Mouse (Mus musculus) testis, adult 2 months (tissue): ENCODE measurements around the gene Rffl. TPM values are rescaled to one million over a fixed set of nuclear protein-coding genes. Genes with fewer than 3 reads are reported as not detected.
A peak's percentile ranks its signal among the peaks of the same experiment; 100 is the strongest.

Experiments used
- H3K27ac ChIP-seq: fragments of 200-500 bp; 2 replicates; pipeline ENCODE4 v1.5.1; 2012; ENCODE audit warnings: low read depth, low read length; ENCODE audit not compliant: control insufficient read depth, insufficient read depth
- H3K27me3 ChIP-seq: fragments of 200-500 bp; 2 replicates; pipeline ENCODE4 v1.6.1; 2012; ENCODE audit warnings: mild to moderate bottlenecking, low read length, moderate library complexity; ENCODE audit not compliant: control insufficient read depth, insufficient read depth
- H3K36me3 ChIP-seq: fragments of 200-500 bp; 2 replicates; pipeline ENCODE4 v1.6.1; 2012; ENCODE audit warnings: mild to moderate bottlenecking, low read length; ENCODE audit not compliant: control insufficient read depth, insufficient read depth
- H3K4me1 ChIP-seq: fragments of 200-500 bp; 2 replicates; pipeline ENCODE4 v1.6.1; 2012; ENCODE audit warnings: low read length; ENCODE audit not compliant: control insufficient read depth, insufficient read depth
- H3K4me3 ChIP-seq: fragments of 200-500 bp; 2 replicates; pipeline ENCODE4 v1.5.1; 2012; ENCODE audit warnings: low read depth, mild to moderate bottlenecking, low read length, moderate library complexity, mixed read lengths; ENCODE audit not compliant: control insufficient read depth
- CTCF ChIP-seq: fragments of 200-500 bp; IDR thresholded peaks from 2 replicates; pipeline ENCODE4 v1.5.1; 2012; ENCODE audit warnings: low read depth, mild to moderate bottlenecking, inconsistent platforms, low read length, moderate library complexity; ENCODE audit not compliant: control insufficient read depth, insufficient read depth, insufficient replicate concordance
- POLR2A ChIP-seq: fragments of 200-500 bp; IDR thresholded peaks from 2 replicates; pipeline ENCODE4 v1.6.1; 2012; ENCODE audit warnings: low read depth, mild to moderate bottlenecking, inconsistent platforms, low read length, moderate library complexity; ENCODE audit not compliant: control insufficient read depth
- polyA plus RNA-seq: library from polyadenylated mRNA; depleted of rRNA; stranded (reverse); fragments of >200 nt; gene quantifications from 2 replicates; pipeline ENCODE4 v1.2.3, GENCODE M21; 2012

The Rffl gene
- polyA plus RNA-seq, 1 experiment = 143 TPM

GRCm38 (mm10) chr11:82870173-82871030 is 608 bp downstream of the Rffl start:
- Histone ChIP-seq H3K4me1 (peaks cover 11% of the 10 kb centered on the region), H3K27ac (peak overlapping the region; percentile 43), H3K27me3 (no peaks in the 10 kb centered on the region), H3K36me3 (no peaks in the 10 kb centered on the region), H3K4me3 (peak overlapping the region; percentile 88)
- TF ChIP-seq POLR2A = no peak

GRCm38 (mm10) chr11:82869506-82870172 is 1.4 kb downstream of the Rffl start:
- H3K4me1 ChIP-seq = peaks cover 11% of the 10 kb centered on the region
- H3K27me3 ChIP-seq = no peaks in the 10 kb centered on the region
- no peaks in the 10 kb centered on the region for H3K36me3 ChIP-seq
- no peak overlapping the region; the same call in 1 of the 2 replicates for H3K4me3 ChIP-seq
- TF ChIP-seq CTCF (no peak), POLR2A (no peak)
- peak overlapping the region; percentile 43; the same call in 1 of the 2 replicates for H3K27ac ChIP-seq

GRCm38 (mm10) chr11:82867956-82868355 is 3.1 kb downstream of the Rffl start:
- Histone ChIP-seq H3K4me1 (peaks cover 11% of the 10 kb centered on the region), H3K27me3 (no peaks in the 10 kb centered on the region), H3K36me3 (no peaks in the 10 kb centered on the region), H3K4me3 (no peak overlapping the region), H3K27ac (no peak overlapping the region)
- no peak for TF ChIP-seq CTCF

- Histone ChIP-seq H3K27ac (no peak overlapping the region), H3K36me3 (no peaks in the 10 kb centered on the region), H3K27me3 (no peaks in the 10 kb centered on the region), H3K4me1 (peaks cover 9% of the 10 kb centered on the region), H3K4me3 (no peak overlapping the region)
- TF ChIP-seq POLR2A (no peak), CTCF (no peak)
Measured at GRCm38 (mm10) chr11:82866850-82867564, 4.0 kb downstream of the Rffl start.

GRCm38 (mm10) chr11:82865957-82866356 is 5.1 kb downstream of the Rffl start:
- peaks cover 7% of the 10 kb centered on the region for H3K4me1 ChIP-seq
- H3K36me3 ChIP-seq = no peaks in the 10 kb centered on the region

GRCm38 (mm10) chr11:82863488-82863931 is 7.5 kb downstream of the Rffl start:
- H3K36me3 ChIP-seq = no peaks in the 10 kb centered on the region
- TF ChIP-seq POLR2A (no peak), CTCF (no peak)
- no peaks in the 10 kb centered on the region for H3K27me3 ChIP-seq
- no peaks in the 10 kb centered on the region for H3K4me1 ChIP-seq
- H3K27ac ChIP-seq = no peak overlapping the region
- no peak overlapping the region for H3K4me3 ChIP-seq

More at GRCm38 (mm10) chr11:82865957-82866356, 5.1 kb downstream of the Rffl start:
- Histone ChIP-seq H3K27me3 (no peaks in the 10 kb centered on the region), H3K27ac (no peak overlapping the region), H3K4me3 (no peak overlapping the region)
- TF ChIP-seq POLR2A (no peak), CTCF (no peak)

GRCm38 (mm10) chr11:82863059-82863458 is 8.0 kb downstream of the Rffl start:
- no peak overlapping the region for H3K4me3 ChIP-seq
- H3K27ac ChIP-seq = no peak overlapping the region
- no peaks in the 10 kb centered on the region for H3K4me1 ChIP-seq
- TF ChIP-seq POLR2A (no peak), CTCF (no peak)
- H3K27me3 ChIP-seq = no peaks in the 10 kb centered on the region
- no peaks in the 10 kb centered on the region for H3K36me3 ChIP-seq
